Mouse (Mus musculus) brain, embryonic 14.5 days (tissue): ENCODE data around the gene Ryk.

Source experiments
- CTCF ChIP-seq: fragments of 200-500 bp; IDR thresholded peaks from 2 replicates; pipeline ENCODE4 v1.5.1; 2012; ENCODE audit warnings: inconsistent platforms, mild to moderate bottlenecking, moderate library complexity, borderline replicate concordance; ENCODE audit not compliant: insufficient read depth, insufficient read length; ENCODE audit errors: extremely low read depth
- POLR2A ChIP-seq: fragments of 200-500 bp; IDR thresholded peaks from 2 replicates; pipeline ENCODE4 v1.6.1; 2012; ENCODE audit warnings: mild to moderate bottlenecking, inconsistent platforms, borderline replicate concordance; ENCODE audit not compliant: poor library complexity, insufficient read depth, insufficient read length, severe bottlenecking; ENCODE audit errors: extremely low read depth

GRCm38 (mm10) chr9:102946469-102947015, 111.8 kb downstream of the Ryk start:
- TF ChIP-seq POLR2A (no peak), CTCF (no peak)
